Mouse (Mus musculus) myocyte (in vitro differentiated cells): ENCODE measurements around the gene Podn.

Source experiments
- CEBPB ChIP-seq: IDR thresholded peaks from 2 replicates; pipeline ENCODE4 v1.6.1; 2011; ENCODE audit warnings: mild to moderate bottlenecking, moderate library complexity; ENCODE audit not compliant: poor library complexity, insufficient read depth, severe bottlenecking
- E2F4 ChIP-seq: IDR thresholded peaks from one replicate; pipeline ENCODE4 v1.6.1; 2011; ENCODE audit warnings: mild to moderate bottlenecking, control low read depth, moderate library complexity; ENCODE audit not compliant: insufficient read depth
- MAX ChIP-seq: IDR thresholded peaks from one replicate; pipeline ENCODE4 v1.6.1; 2011; ENCODE audit warnings: low read depth, mild to moderate bottlenecking, control low read depth
- MYOD1 ChIP-seq, 3 experiments: IDR thresholded peaks; one replicate each; pipeline ENCODE4 v1.6.1; 2011; ENCODE audit warnings: control low read depth in 2 of 3, low read depth in 2 of 3, mild to moderate bottlenecking in 2 of 3, moderate library complexity in 1 of 3; ENCODE audit not compliant: insufficient read length in 2 of 3, control insufficient read depth in 1 of 3
- MYOG ChIP-seq, 3 experiments: IDR thresholded peaks; one replicate each; pipeline ENCODE4 v1.6.1; 2011; ENCODE audit warnings: control low read depth in 2 of 3, low read depth in 2 of 3, mild to moderate bottlenecking in 2 of 3; ENCODE audit not compliant: insufficient read length in 2 of 3, control insufficient read depth in 1 of 3, insufficient read depth in 1 of 3
- POLR2A ChIP-seq: IDR thresholded peaks from one replicate; pipeline ENCODE4 v1.6.1; 2011; ENCODE audit warnings: low read depth, mild to moderate bottlenecking, control low read depth, moderate library complexity; ENCODE audit not compliant: insufficient read length
- POLR2AphosphoS2 ChIP-seq: IDR thresholded peaks from one replicate; pipeline ENCODE4 v1.6.1; 2011; ENCODE audit warnings: low read depth, control low read depth; ENCODE audit not compliant: insufficient read length
- REST ChIP-seq: IDR thresholded peaks from one replicate; pipeline ENCODE4 v1.6.1; 2011; ENCODE audit warnings: mild to moderate bottlenecking, control low read depth, moderate library complexity; ENCODE audit not compliant: insufficient read depth, insufficient read length
- SRF ChIP-seq: IDR thresholded peaks from one replicate; pipeline ENCODE4 v1.6.1; 2011; ENCODE audit warnings: low read depth; ENCODE audit not compliant: control insufficient read depth, insufficient read length
- TCF12 ChIP-seq: IDR thresholded peaks from one replicate; pipeline ENCODE4 v1.6.1; 2011; ENCODE audit warnings: mild to moderate bottlenecking, control low read depth; ENCODE audit not compliant: poor library complexity, insufficient read depth, severe bottlenecking
- TCF3 ChIP-seq: IDR thresholded peaks from one replicate; pipeline ENCODE4 v1.6.1; 2011; ENCODE audit warnings: low read depth, control low read depth; ENCODE audit not compliant: insufficient read length
- USF1 ChIP-seq: IDR thresholded peaks from one replicate; pipeline ENCODE4 v1.6.1; 2011; ENCODE audit warnings: low read depth, mild to moderate bottlenecking, control low read depth, moderate library complexity

GRCm38 (mm10) chr4:108072086-108072485 is 24.2 kb downstream of the Podn start:
- TF ChIP-seq USF1 (no peak), REST (no peak), POLR2A (no peak), CEBPB (no peak), E2F4 (no peak), TCF3 (no peak), TCF12 (no peak), MYOD1 (IDR thresholded peaks at IDR 0.05; ENCODE audit: control insufficient read depth in 1 of 3, insufficient read length in 2 of 3, low read depth in 2 of 3) (no peak), POLR2AphosphoS2 (no peak), MYOG (IDR thresholded peaks at IDR 0.05; ENCODE audit: control insufficient read depth in 1 of 3, insufficient read depth in 1 of 3, insufficient read length in 2 of 3, low read depth in 2 of 3) (no peak), MAX (no peak), SRF (no peak)
